9 mouse cellular contexts compared by ENCODE assay signal in the genomic region with DNA sequence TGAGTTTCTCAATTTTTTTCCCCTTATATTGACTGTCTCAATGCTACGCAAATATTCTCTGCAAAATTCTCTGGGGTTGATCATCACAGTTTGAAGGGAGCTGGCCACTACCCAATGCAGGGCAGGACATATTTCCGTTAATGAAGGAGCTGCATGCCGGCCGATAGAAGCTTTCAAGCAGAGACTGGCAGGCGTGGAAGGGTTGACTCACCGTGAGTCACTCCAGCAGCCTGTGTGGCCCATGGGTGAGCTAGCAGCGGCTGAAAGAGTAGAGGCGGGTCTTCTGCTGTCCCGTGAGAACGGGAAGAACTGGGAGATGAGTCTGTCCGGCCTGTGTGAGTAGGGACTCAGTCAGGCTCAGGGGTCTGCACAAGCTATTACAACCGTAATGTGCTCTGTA. TPM values are rescaled to one million over a fixed set of nuclear protein-coding genes. Genes with fewer than 3 reads are reported as not detected.
DNase-seq lines count a peak whose midpoint lies in the region; ATAC-seq and TF ChIP-seq lines count a peak whose summit lies in the region.
"Had no signal": no experiment of that assay in that cellular context is flagged by ENCODE, and none has a peak within 500 bp of the region (broad histone marks: within the 10 kb centered on the region; RNA-seq: fewer than 3 reads in every experiment).

No protein-coding gene starts in this region.

- H3K9ac ChIP-seq in forebrain, embryonic 15.5 days (replicated peaks), result no peak overlapping the region
- H3K9ac ChIP-seq in forebrain, embryonic 12.5 days, result no peak overlapping the region
- H3K9ac ChIP-seq in ES-E14 (ENCODE audit: insufficient read depth, low read depth, low read length, poor library complexity, severe bottlenecking), result 0 out of 2 replicates have a peak overlapping the region, but pooled peaks have one; percentile 21
- H3K9ac ChIP-seq in forebrain, embryonic 16.5 days (replicated peaks; ENCODE audit: low read depth, low read length), result no peak overlapping the region
- no peak overlapping the region for H3K9ac ChIP-seq in midbrain, embryonic 16.5 days (ENCODE audit: low read depth, low read length)

- H3K9me3 ChIP-seq in forebrain, embryonic 15.5 days, result no peaks in the 10 kb centered on the region
- no peaks in the 10 kb centered on the region for H3K9me3 ChIP-seq in forebrain, embryonic 12.5 days
- no peaks in the 10 kb centered on the region for H3K9me3 ChIP-seq in ES-E14 (ENCODE audit: control insufficient read depth, insufficient read depth, low read depth, low read length)
- H3K9me3 ChIP-seq in forebrain, embryonic 16.5 days (ENCODE audit: control insufficient read depth, low read length), result no peaks in the 10 kb centered on the region
- no peaks in the 10 kb centered on the region for H3K9me3 ChIP-seq in midbrain, embryonic 16.5 days (replicated peaks; ENCODE audit: control insufficient read depth, low read length, poor library complexity, severe bottlenecking)

- DNase-seq in ES-E14 (ENCODE audit: low read depth, low spot score), result no peak
- peak; percentile 46 for DNase-seq in heart, postnatal 4 days
- DNase-seq in left cerebral cortex, adult 18-20 months (ENCODE audit: low spot score in 2 of 2), result no peak
- no peak for DNase-seq in spleen, adult 12 weeks (ENCODE audit: low spot score)
- DNase-seq: left cerebral cortex, postnatal 4 days had no signal

- 63% methylated on average over 12 of the region's 12 CpGs for WGBS in forebrain, embryonic 15.5 days
- WGBS in forebrain, embryonic 12.5 days, result 81% methylated on average over 12 of the region's 12 CpGs
- WGBS in forebrain, embryonic 16.5 days, result 63% methylated on average over 12 of the region's 12 CpGs
- WGBS in midbrain, embryonic 16.5 days, result 80% methylated on average over 12 of the region's 12 CpGs

- in situ Hi-C loops in ES-E14 (cut with MboI; ENCODE audit: low sequenced_read_pairs in 2 of 2, unreplicated experiment in 2 of 2), result no loop called here

- no peaks in the 10 kb centered on the region for H3K27me3 ChIP-seq in forebrain, embryonic 15.5 days
- H3K27me3 ChIP-seq in forebrain, embryonic 12.5 days, result no peaks in the 10 kb centered on the region
- H3K27me3 ChIP-seq in forebrain, embryonic 16.5 days (replicated peaks; ENCODE audit: control insufficient read depth, insufficient read depth, low read length), result no peaks in the 10 kb centered on the region
- H3K27me3 ChIP-seq in midbrain, embryonic 16.5 days (ENCODE audit: control insufficient read depth, insufficient read depth, low read depth, low read length), result no peaks in the 10 kb centered on the region

- H3K4me3 ChIP-seq in forebrain, embryonic 15.5 days, result no peak overlapping the region
- H3K4me3 ChIP-seq in forebrain, embryonic 12.5 days (replicated peaks), result no peak overlapping the region
- no peak overlapping the region; a peak in 1 of 4 replicates for H3K4me3 ChIP-seq in ES-E14 (ENCODE audit: insufficient read depth in 1 of 2, low read depth in 1 of 2, low read length in 2 of 2, poor library complexity in 1 of 2, severe bottlenecking in 1 of 2)
- H3K4me3 ChIP-seq in forebrain, embryonic 16.5 days (replicated peaks; ENCODE audit: low read length), result no peak overlapping the region
- no peak overlapping the region for H3K4me3 ChIP-seq in midbrain, embryonic 16.5 days (ENCODE audit: low read depth, low read length)

- peaks cover 45% of the 10 kb centered on the region for H3K4me1 ChIP-seq in forebrain, embryonic 15.5 days
- H3K4me1 ChIP-seq in forebrain, embryonic 12.5 days, result peaks cover 6% of the 10 kb centered on the region; the same call in 1 of the 2 replicates
- H3K4me1 ChIP-seq in ES-E14 (ENCODE audit: control insufficient read depth in 2 of 2, insufficient read depth in 2 of 2, low read length in 2 of 2, poor library complexity in 1 of 2), result peaks cover 0 to 8% of the 10 kb centered on the region in 2 experiments; a peak in 2 of 4 replicates
- peaks cover 33% of the 10 kb centered on the region for H3K4me1 ChIP-seq in forebrain, embryonic 16.5 days (replicated peaks; ENCODE audit: control insufficient read depth, insufficient read depth, low read length)
- peaks cover 6% of the 10 kb centered on the region; the same call in 1 of the 2 replicates for H3K4me1 ChIP-seq in midbrain, embryonic 16.5 days (ENCODE audit: control insufficient read depth, insufficient read depth, low read length)

- H3K27ac ChIP-seq in forebrain, embryonic 15.5 days (replicated peaks), result peak overlapping the region; percentile 70
- no peak overlapping the region for H3K27ac ChIP-seq in forebrain, embryonic 12.5 days
- H3K27ac ChIP-seq in ES-E14 (ENCODE audit: insufficient read depth, low read depth, low read length, poor library complexity, severe bottlenecking), result no peak overlapping the region
- peak overlapping the region; percentile 73 for H3K27ac ChIP-seq in forebrain, embryonic 16.5 days (ENCODE audit: low read length)
- no peak overlapping the region for H3K27ac ChIP-seq in midbrain, embryonic 16.5 days (ENCODE audit: low read length)

- H3K36me3 ChIP-seq in forebrain, embryonic 15.5 days, result no peaks in the 10 kb centered on the region
- no peaks in the 10 kb centered on the region for H3K36me3 ChIP-seq in forebrain, embryonic 12.5 days (replicated peaks)
- H3K36me3 ChIP-seq in ES-E14 (ENCODE audit: control insufficient read depth, insufficient read depth, low read length, poor library complexity, severe bottlenecking), result no peaks in the 10 kb centered on the region
- H3K36me3 ChIP-seq in forebrain, embryonic 16.5 days (ENCODE audit: control insufficient read depth, insufficient read depth), result no peaks in the 10 kb centered on the region
- H3K36me3 ChIP-seq in midbrain, embryonic 16.5 days (ENCODE audit: control insufficient read depth, insufficient read depth, low read length), result no peaks in the 10 kb centered on the region

- H3K4me2 ChIP-seq in forebrain, embryonic 15.5 days (replicated peaks), result no peak overlapping the region
- no peak overlapping the region for H3K4me2 ChIP-seq in forebrain, embryonic 12.5 days
- no peak overlapping the region for H3K4me2 ChIP-seq in forebrain, embryonic 16.5 days (ENCODE audit: low read length)
- H3K4me2 ChIP-seq in midbrain, embryonic 16.5 days (ENCODE audit: low read length), result no peak overlapping the region

- no peak; the same call in 1 of the 2 replicates for ATAC-seq in forebrain, embryonic 15.5 days (replicated peaks)
- ATAC-seq in forebrain, embryonic 12.5 days (ENCODE audit: low FRiP score), result no peak
- no peak for ATAC-seq in forebrain, embryonic 16.5 days
- ATAC-seq in midbrain, embryonic 16.5 days, result no peak

TF ChIP-seq in ES-E14, 5 proteins besides CTCF, POLR2A, EP300 and RAD21:
- no peak for TF ChIP-seq HCFC1 (IDR thresholded peaks at IDR 0.05; ENCODE audit: borderline replicate concordance, insufficient read depth, low read length)
- no peak for TF ChIP-seq ZC3H11A (IDR thresholded peaks at IDR 0.05; ENCODE audit: borderline replicate concordance, low read depth, low read length)
- no peak for TF ChIP-seq CHD2 (IDR thresholded peaks at IDR 0.05; ENCODE audit: low read depth, low read length)
- TF ChIP-seq ZNF384 (IDR thresholded peaks at IDR 0.05; ENCODE audit: low read depth, low read length), result no peak
- no peak for TF ChIP-seq MAFK (IDR thresholded peaks at IDR 0.05; ENCODE audit: insufficient read depth, low read depth, low read length)

RNA-seq across cellular contexts. Expression of a gene that starts 23.6 kb away (rescaled TPM):
- 119 and 122 TPM in 2 replicates for polyA plus RNA-seq in forebrain, embryonic 15.5 days (2015; fragmentation: Nextera tagmentation; extraction: Ambion mirVana)
- polyA plus RNA-seq in forebrain, embryonic 12.5 days (2016; fragmentation: Nextera tagmentation; extraction: Ambion mirVana), result 14.5 and 15.4 TPM in 2 replicates
- total RNA-seq in ES-E14 (2012; rRNA removed), result 2.7 and 3.1 TPM in 2 replicates
- polyA plus RNA-seq in forebrain, embryonic 16.5 days (2015; fragmentation: Nextera tagmentation; extraction: Ambion mirVana), result 137 and 155 TPM in 2 replicates
- 1 to 10 TPM; 7.6 to 7.7 TPM for total RNA-seq in heart, postnatal 4 days (2021)
- total RNA-seq in left cerebral cortex, adult 18-20 months (2021), result 10 to 100 TPM; 75.6 to 84.1 TPM
- polyA plus RNA-seq in midbrain, embryonic 16.5 days (2015; fragmentation: Nextera tagmentation; extraction: Ambion mirVana), result 4.1 and 4.7 TPM in 2 replicates

Comparison
In these comparisons a context has a peak if more than half of its experiments do, and no peak if none do; other contexts are left out.
1. H3K27ac ChIP-seq: peak in forebrain, embryonic 15.5 days (single experiment) and forebrain, embryonic 16.5 days (single experiment); none in forebrain, embryonic 12.5 days (single experiment), ES-E14 (single experiment) and midbrain, embryonic 16.5 days (single experiment).